Mouse (Mus musculus): ENCODE results near the gene Inf2.

Gene Inf2

GRCm38 (mm10) chr12:112571064-112571463 is 17.5 kb upstream of the Inf2 start:
- no peak for DNase-seq

- no peak for DNase-seq
Measured at GRCm38 (mm10) chr12:112575274-112575986, 13.2 kb upstream of the Inf2 start.

- DNase-seq: no peak
Measured at GRCm38 (mm10) chr12:112576341-112576740, 12.2 kb upstream of the Inf2 start.

GRCm38 (mm10) chr12:112576749-112577148 is 11.8 kb upstream of the Inf2 start:
- no peak for DNase-seq

GRCm38 (mm10) chr12:112578296-112579090 is 10.1 kb upstream of the Inf2 start:
- DNase-seq: no peak

GRCm38 (mm10) chr12:112579430-112579829 is 9.2 kb upstream of the Inf2 start:
- no peak for DNase-seq

GRCm38 (mm10) chr12:112579926-112580325 is 8.7 kb upstream of the Inf2 start:
- no peak for DNase-seq

- no peak for DNase-seq
Measured at GRCm38 (mm10) chr12:112581113-112581512, 7.5 kb upstream of the Inf2 start.

- no peak for DNase-seq
Measured at GRCm38 (mm10) chr12:112584954-112585353, 3.6 kb upstream of the Inf2 start.

GRCm38 (mm10) chr12:112585924-112586538 is 2.6 kb upstream of the Inf2 start:
- peak; percentile 29 to 30 for DNase-seq

GRCm38 (mm10) chr12:112587125-112588124 is 1.2 kb upstream of the Inf2 start:
- peak; percentile 59 to 75 for DNase-seq

GRCm38 (mm10) chr12:112589491-112590191 is 1.1 kb downstream of the Inf2 start:
- DNase-seq: no peak

GRCm38 (mm10) chr12:112590566-112591239 is 2.1 kb downstream of the Inf2 start:
- DNase-seq: peak; percentile 90

GRCm38 (mm10) chr12:112591240-112591639 is 2.7 kb downstream of the Inf2 start:
- DNase-seq: no peak

GRCm38 (mm10) chr12:112591730-112592129 is 3.1 kb downstream of the Inf2 start:
- no peak for DNase-seq

- DNase-seq: peak in 1 of 2 experiments; percentile 27
Measured at GRCm38 (mm10) chr12:112592985-112593734, 4.6 kb downstream of the Inf2 start.

- DNase-seq: peak in 1 of 2 experiments; percentile 31
Measured at GRCm38 (mm10) chr12:112593951-112594915, 5.6 kb downstream of the Inf2 start.

GRCm38 (mm10) chr12:112594989-112595388 is 6.4 kb downstream of the Inf2 start:
- no peak for DNase-seq

GRCm38 (mm10) chr12:112595626-112596025 is 7.0 kb downstream of the Inf2 start:
- peak in 1 of 2 experiments; percentile 40 for DNase-seq

All from cerebellum, postnatal 25 days (tissue).